Mouse (Mus musculus) frontal cortex, postnatal 10 days (tissue): Measurements from ENCODE around the gene Anp32b.
A peak's percentile ranks its signal among the peaks of the same experiment; 100 is the strongest.

Experiments
- DNase-seq, 2 experiments: peaks; one replicate each; pipeline ENCODE4 v3.0.0; 2022; ENCODE audit warnings: low spot score in 2 of 2, mixed read lengths in 1 of 2

The Anp32b gene

DNA sequence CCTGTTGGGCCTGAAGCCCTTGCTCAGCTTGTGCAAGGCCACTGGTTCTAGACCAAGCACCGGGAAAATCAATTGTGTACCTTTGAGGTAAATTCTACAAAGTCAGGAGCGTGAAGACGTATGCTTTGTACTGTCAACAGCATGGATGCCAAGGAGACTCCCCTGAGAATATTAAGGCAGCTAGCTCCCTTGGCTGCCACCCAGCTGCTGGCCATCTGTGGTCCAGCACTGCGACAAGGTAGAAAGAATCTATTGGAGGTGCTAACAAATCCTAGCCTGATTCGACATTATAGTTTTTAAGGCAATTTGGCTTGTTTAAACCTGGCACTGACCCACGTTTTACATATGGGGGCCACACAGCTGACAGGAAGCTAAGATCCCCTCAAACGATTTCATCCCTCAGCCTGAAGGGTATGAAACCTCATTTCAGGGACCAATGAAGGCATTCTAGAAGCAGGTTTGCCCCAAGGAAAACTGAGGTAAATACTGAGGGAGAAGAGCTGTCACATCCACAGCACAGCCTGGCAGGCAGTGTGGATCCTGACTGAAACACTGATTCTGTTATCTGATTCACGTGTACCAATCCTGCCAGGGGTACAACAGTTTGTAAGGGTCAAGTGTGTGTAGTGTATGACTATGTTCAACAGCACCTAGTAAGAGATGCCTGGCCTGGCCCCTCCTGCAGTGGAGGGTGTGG lies 54.8 kb downstream of the Anp32b start:
- DNase-seq = no peak

GRCm38 (mm10) chr4:46506801-46507610 lies 56.3 kb downstream of the Anp32b start:
- DNase-seq = peak; percentile 90 to 92

GRCm38 (mm10) chr4:46507736-46508460 lies 57.2 kb downstream of the Anp32b start:
- peak; percentile 40 to 67 for DNase-seq

DNA sequence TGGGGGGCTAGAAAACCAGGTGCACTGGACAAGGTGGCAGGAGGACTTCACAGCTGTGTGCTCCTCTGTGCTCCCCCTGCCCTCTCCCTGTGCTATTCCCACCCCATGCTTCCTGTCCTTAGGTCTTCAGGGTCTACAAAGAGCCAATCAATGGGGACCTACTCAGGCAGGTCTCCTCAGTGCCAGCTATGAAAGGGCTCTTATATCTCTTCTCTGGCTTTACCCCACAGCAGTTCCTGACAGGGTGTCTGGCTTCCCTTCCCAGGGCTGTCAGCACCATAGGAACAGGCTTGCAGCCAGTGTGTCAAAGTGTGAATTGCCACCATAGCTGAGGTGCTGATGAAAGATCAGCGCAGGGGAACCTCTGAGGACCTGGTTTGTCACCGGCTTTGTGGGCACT lies 69.8 kb downstream of the Anp32b start:
- no peak for DNase-seq

GRCm38 (mm10) chr4:46521457-46521856 lies 70.8 kb downstream of the Anp32b start:
- DNase-seq = no peak
